Mouse (Mus musculus) heart, adult 2 months (tissue): ENCODE results near the gene Vstm2l. TPM values are rescaled to one million over a fixed set of nuclear protein-coding genes. Genes with fewer than 3 reads are reported as not detected.

Experiments used
- DNase-seq, 2 experiments: peaks; one replicate each; pipeline ENCODE4 v3.0.0; 2021
- H3K27ac ChIP-seq: fragments of 200-600 bp; 2 replicates; pipeline ENCODE4 v1.8.1; 2022
- H3K27me3 ChIP-seq: fragments of 200-500 bp; 2 replicates; pipeline ENCODE4 v1.6.1; 2012; ENCODE audit warnings: mild to moderate bottlenecking, low read length, inconsistent platforms, mixed read lengths; ENCODE audit not compliant: control insufficient read depth, insufficient read depth
- H3K36me3 ChIP-seq: fragments of 200-500 bp; 2 replicates; pipeline ENCODE4 v1.6.1; 2012; ENCODE audit warnings: low read length, inconsistent platforms; ENCODE audit not compliant: control insufficient read depth, insufficient read depth
- H3K4me1 ChIP-seq: fragments of 200-500 bp; 2 replicates; pipeline ENCODE4 v1.6.1; 2011; ENCODE audit warnings: low read length; ENCODE audit not compliant: control insufficient read depth, insufficient read depth
- H3K4me3 ChIP-seq: fragments of 200-600 bp; 2 replicates; pipeline ENCODE4 v1.8.1; 2022
- H3K79me2 ChIP-seq: fragments of 200-500 bp; replicated peaks from 2 replicates; pipeline ENCODE4 v1.6.1; 2012; ENCODE audit warnings: mild to moderate bottlenecking, inconsistent platforms, low read length, moderate library complexity, mixed read lengths; ENCODE audit not compliant: control insufficient read depth, insufficient read depth
- H3K9ac ChIP-seq: fragments of 200-500 bp; 2 replicates; pipeline ENCODE4 v1.6.1; 2012; ENCODE audit warnings: low read depth, mild to moderate bottlenecking, control low read depth, inconsistent platforms, low read length, mixed read lengths
- CTCF ChIP-seq: fragments of 200-600 bp; IDR thresholded peaks from 2 replicates; pipeline ENCODE4 v1.8.1; 2022; ENCODE audit warnings: antibody characterized with exemption, mild to moderate bottlenecking, moderate library complexity
- EP300 ChIP-seq: fragments of 200-500 bp; IDR thresholded peaks from 2 replicates; pipeline ENCODE4 v1.6.1; 2011; ENCODE audit warnings: low read depth, low read length, control low read depth; ENCODE audit not compliant: insufficient read depth
- POLR2A ChIP-seq: fragments of 200-500 bp; IDR thresholded peaks from 2 replicates; pipeline ENCODE4 v1.6.1; 2011; ENCODE audit warnings: mild to moderate bottlenecking, low read depth, low read length, control low read depth; ENCODE audit not compliant: insufficient read depth
- WGBS: fragments of 180-500 bp; shearing (Covaris S2); methylation state at CpG from one replicate; pipeline ENCODE4 v1.1.7; 2018; 5-methylcytosine and 5-hydroxymethylcytosine counted together
- intact Hi-C: fragments of 180-260 bp; cut with DNase I; formaldehyde crosslinking; loops from one replicate; pipeline ENCODE4 v1.15.1; 2025
- polyA plus RNA-seq: library from polyadenylated mRNA; depleted of rRNA; stranded (reverse); fragments of >200 nt; gene quantifications from 2 replicates; pipeline ENCODE4 v1.2.3, GENCODE M21; 2012; rRNA removed
- total RNA-seq, 2 experiments: library from RNA; stranded (reverse); gene quantifications; 2 replicates each; pipeline ENCODE4 v1.2.3; 2021

The Vstm2l gene
- total and polyA plus RNA-seq, 3 experiments, result 0.08 TPM; not detected in 2

GRCm38 (mm10) chr2:157988416-157989190 is 74.2 kb downstream of the Vstm2l start:
- Histone ChIP-seq H3K27ac (no peak overlapping the region), H3K36me3 (no peaks in the 10 kb centered on the region), H3K27me3 (no peaks in the 10 kb centered on the region), H3K4me1 (no peaks in the 10 kb centered on the region; the same call in 1 of the 2 replicates), H3K9ac (no peak overlapping the region), H3K79me2 (no peaks in the 10 kb centered on the region), H3K4me3 (no peak overlapping the region)
- 74% methylated on average over 7 of the region's 7 CpGs for WGBS
- intact Hi-C loops, result loop anchor here (10.0 kb wide), 1 partner anchor 384 kb away; no protein-coding TSS in a partner anchor
- DNase-seq, result no peak
- no peak for TF ChIP-seq POLR2A
- TF ChIP-seq EP300, result no peak
- no peak for TF ChIP-seq CTCF

- intact Hi-C loops, result loop anchor here (1.0 to 10.0 kb wide), 2 partner anchors 355 to 385 kb away; no protein-coding TSS in a partner anchor
- no peak overlapping the region for H3K9ac ChIP-seq
- no peak overlapping the region for H3K4me3 ChIP-seq
- H3K4me1 ChIP-seq, result no peaks in the 10 kb centered on the region; the same call in 1 of the 2 replicates
- WGBS, result 82% methylated on average over 2 of the region's 2 CpGs
- no peak for DNase-seq
- peak; percentile 74 for TF ChIP-seq CTCF
- TF ChIP-seq EP300, result no peak
- TF ChIP-seq POLR2A, result no peak
- H3K79me2 ChIP-seq, result no peaks in the 10 kb centered on the region
- H3K36me3 ChIP-seq, result no peaks in the 10 kb centered on the region
- no peak overlapping the region for H3K27ac ChIP-seq
- H3K27me3 ChIP-seq, result no peaks in the 10 kb centered on the region
These were observed 75.5 kb downstream of the Vstm2l start for GRCm38 (mm10) chr2:157989946-157990345.

GRCm38 (mm10) chr2:157991026-157991425 is 76.6 kb downstream of the Vstm2l start:
- H3K9ac ChIP-seq, result no peak overlapping the region
- intact Hi-C loops, result no loop called here
- H3K27me3 ChIP-seq, result no peaks in the 10 kb centered on the region
- H3K36me3 ChIP-seq, result no peaks in the 10 kb centered on the region
- H3K4me3 ChIP-seq, result no peak overlapping the region
- DNase-seq, result no peak
- H3K27ac ChIP-seq, result no peak overlapping the region
- H3K4me1 ChIP-seq, result no peaks in the 10 kb centered on the region
- TF ChIP-seq CTCF, result no peak
- no peak for TF ChIP-seq EP300
- no peak for TF ChIP-seq POLR2A
- H3K79me2 ChIP-seq, result no peaks in the 10 kb centered on the region
- WGBS, result 68% methylated on average over 6 of the region's 6 CpGs

- intact Hi-C loops, result no loop called here
- no peaks in the 10 kb centered on the region for H3K36me3 ChIP-seq
These were observed 78.0 kb downstream of the Vstm2l start for GRCm38 (mm10) chr2:157992501-157992900.

More at GRCm38 (mm10) chr2:157992501-157992900, 78.0 kb downstream of the Vstm2l start:
- Histone ChIP-seq H3K9ac (no peak overlapping the region), H3K27ac (no peak overlapping the region), H3K4me3 (no peak overlapping the region), H3K4me1 (no peaks in the 10 kb centered on the region), H3K27me3 (no peaks in the 10 kb centered on the region), H3K79me2 (no peaks in the 10 kb centered on the region)
- no peak for DNase-seq
- TF ChIP-seq CTCF, result no peak
- TF ChIP-seq EP300, result no peak
- no peak for TF ChIP-seq POLR2A
- WGBS, result 91% methylated on average over 4 of the region's 4 CpGs

Other genes starting within 250 kb of the Vstm2l start
- gene Ctnnbl1, start 177.3 kb upstream of the Vstm2l start, total RNA-seq, result 10 to 100 TPM; 10.1 to 10.7 TPM
- gene Ctnnbl1, start 177.3 kb upstream of the Vstm2l start, polyA plus RNA-seq, result 6.7 and 23.3 TPM in 2 replicates
- gene Tti1, start 113.8 kb downstream of the Vstm2l start, total RNA-seq, result 10 to 100 TPM; 24.3 to 25.3 TPM
- gene Tti1, start 113.8 kb downstream of the Vstm2l start, polyA plus RNA-seq, result 17.3 and 25.9 TPM in 2 replicates
- gene Rprd1b, start 113.8 kb downstream of the Vstm2l start, total RNA-seq, result 10 to 100 TPM; 32.9 to 33.5 TPM
- gene Rprd1b, start 113.8 kb downstream of the Vstm2l start, polyA plus RNA-seq, result 15.9 and 20.8 TPM in 2 replicates
- gene Tgm2, start 231.8 kb downstream of the Vstm2l start, total RNA-seq, result 100 to 1,000 TPM; 270 to 286 TPM
- gene Tgm2, start 231.8 kb downstream of the Vstm2l start, polyA plus RNA-seq, result 155 and 205 TPM in 2 replicates